Mouse (Mus musculus): ENCODE measurements at regions not wholly inside any gene's neighbourhood (a gene's known extent, or its start where the extent isn't known, plus 50 kb on each side); places are given as distances from the start of the nearest gene placed in this dataset.

- DNase-seq (ENCODE audit: low spot score in 2 of 2): no peak
Observed at GRCm38 (mm10) chr4:98282275-98282674, 100.8 kb downstream of the Tm2d1 start.

GRCm38 (mm10) chr4:98258336-98258735 is 124.8 kb downstream of the Tm2d1 start:
- DNase-seq (ENCODE audit: low spot score in 2 of 2): no peak

GRCm38 (mm10) chr4:98257711-98258110 is 125.4 kb downstream of the Tm2d1 start:
- DNase-seq (ENCODE audit: low spot score in 2 of 2): peak in 1 of 2 experiments; percentile 25

GRCm38 (mm10) chr4:98254856-98255853 is 128.0 kb downstream of the Tm2d1 start:
- no peak for DNase-seq (ENCODE audit: low spot score in 2 of 2)

- peak; percentile 56 to 66 for DNase-seq (ENCODE audit: low spot score in 2 of 2)
Observed at GRCm38 (mm10) chr4:98243941-98244929, 138.9 kb downstream of the Tm2d1 start.

GRCm38 (mm10) chr4:98243502-98243901 is 139.6 kb downstream of the Tm2d1 start:
- DNase-seq (ENCODE audit: low spot score in 2 of 2): peak; percentile 80 to 84

GRCm38 (mm10) chr4:98241921-98242320 is 141.2 kb downstream of the Tm2d1 start:
- no peak for DNase-seq (ENCODE audit: low spot score in 2 of 2)

- no peak for DNase-seq (ENCODE audit: low spot score in 2 of 2)
Observed at GRCm38 (mm10) chr4:98240289-98240688, 142.8 kb downstream of the Tm2d1 start.

GRCm38 (mm10) chr4:98238075-98238474 is 145.0 kb downstream of the Tm2d1 start:
- DNase-seq (ENCODE audit: low spot score in 2 of 2): no peak

- no peak for DNase-seq (ENCODE audit: low spot score in 2 of 2)
Observed at GRCm38 (mm10) chr4:98237475-98237874, 145.6 kb downstream of the Tm2d1 start.

- DNase-seq (ENCODE audit: low spot score in 2 of 2): no peak
Observed at GRCm38 (mm10) chr4:98236006-98236783, 146.9 kb downstream of the Tm2d1 start.

GRCm38 (mm10) chr4:98228193-98228592 is 154.9 kb downstream of the Tm2d1 start:
- no peak for DNase-seq (ENCODE audit: low spot score in 2 of 2)

- DNase-seq (ENCODE audit: low spot score in 2 of 2): no peak
Observed at GRCm38 (mm10) chr4:98224366-98224765, 158.7 kb downstream of the Tm2d1 start.

- no peak for DNase-seq (ENCODE audit: low spot score in 2 of 2)
Observed at GRCm38 (mm10) chr4:98223429-98223828, 159.7 kb downstream of the Tm2d1 start.

GRCm38 (mm10) chr4:98221566-98221965 is 161.5 kb downstream of the Tm2d1 start:
- DNase-seq (ENCODE audit: low spot score in 2 of 2): no peak

- no peak for DNase-seq (ENCODE audit: low spot score in 2 of 2)
Observed at GRCm38 (mm10) chr4:98215218-98215617, 167.9 kb downstream of the Tm2d1 start.

GRCm38 (mm10) chr4:98207446-98207845 is 175.7 kb downstream of the Tm2d1 start:
- no peak for DNase-seq (ENCODE audit: low spot score in 2 of 2)

- DNase-seq (ENCODE audit: low spot score in 2 of 2): no peak
Observed at GRCm38 (mm10) chr4:98206245-98206970, 176.7 kb downstream of the Tm2d1 start.

GRCm38 (mm10) chr4:98203129-98203528 is 180.0 kb downstream of the Tm2d1 start:
- no peak for DNase-seq (ENCODE audit: low spot score in 2 of 2)

GRCm38 (mm10) chr4:98202232-98202631 is 180.9 kb downstream of the Tm2d1 start:
- DNase-seq (ENCODE audit: low spot score in 2 of 2): no peak

GRCm38 (mm10) chr4:98201102-98201501 is 182.0 kb downstream of the Tm2d1 start:
- DNase-seq (ENCODE audit: low spot score in 2 of 2): no peak

Measured in right cerebral cortex, postnatal 10 days (tissue).